Mouse (Mus musculus): ENCODE measurements around the gene Slc35d2. TPM values are rescaled to one million over a fixed set of nuclear protein-coding genes. Genes with fewer than 3 reads are reported as not detected.
A peak's percentile ranks its signal among the peaks of the same experiment; 100 is the strongest.

The Slc35d2 gene
- polyA plus RNA-seq, 1 experiment = 13.8 TPM

DNA sequence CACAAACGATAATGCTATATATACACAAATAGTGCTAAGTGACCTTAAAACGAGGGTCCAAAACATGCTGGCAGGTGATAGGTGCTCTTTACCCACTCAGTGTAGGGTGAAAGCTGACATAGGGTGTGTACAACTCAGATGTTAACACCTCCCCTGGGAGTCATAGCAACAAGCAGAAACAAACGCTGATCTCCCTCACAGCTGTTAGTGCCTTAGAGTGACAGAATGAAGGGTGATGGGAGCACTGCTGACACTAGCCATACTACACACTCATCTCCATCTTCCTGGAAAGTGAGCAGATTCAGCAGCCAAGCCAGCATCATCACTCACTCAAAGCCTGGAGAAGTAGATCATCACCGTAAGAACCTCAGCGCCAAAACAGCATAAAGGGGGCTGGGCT, 21.0 kb upstream of the Slc35d2 start:
- Histone ChIP-seq H3K4me3 (ENCODE audit: insufficient read depth, low read depth, low read length) (no peak overlapping the region), H3K27me3 (replicated peaks; ENCODE audit: control insufficient read depth, insufficient read depth, low read length) (no peaks in the 10 kb centered on the region), H3K27ac (ENCODE audit: insufficient read depth, low read depth, low read length) (no peak overlapping the region), H3K36me3 (ENCODE audit: control insufficient read depth, insufficient read depth, low read length) (no peaks in the 10 kb centered on the region), H3K4me1 (ENCODE audit: control insufficient read depth, insufficient read depth, low read length) (peaks cover 3% of the 10 kb centered on the region; the same call in 1 of the 2 replicates)
- no peak for DNase-seq
- 52% methylated on average over 5 of the region's 5 CpGs for WGBS
- TF ChIP-seq POLR2A (IDR thresholded peaks at IDR 0.05; ENCODE audit: low read depth, low read length) (no peak), CTCF (conservative IDR thresholded peaks at IDR 0.05; ENCODE audit: insufficient read depth, insufficient read length, low read depth, low read length) (no peak)

DNA sequence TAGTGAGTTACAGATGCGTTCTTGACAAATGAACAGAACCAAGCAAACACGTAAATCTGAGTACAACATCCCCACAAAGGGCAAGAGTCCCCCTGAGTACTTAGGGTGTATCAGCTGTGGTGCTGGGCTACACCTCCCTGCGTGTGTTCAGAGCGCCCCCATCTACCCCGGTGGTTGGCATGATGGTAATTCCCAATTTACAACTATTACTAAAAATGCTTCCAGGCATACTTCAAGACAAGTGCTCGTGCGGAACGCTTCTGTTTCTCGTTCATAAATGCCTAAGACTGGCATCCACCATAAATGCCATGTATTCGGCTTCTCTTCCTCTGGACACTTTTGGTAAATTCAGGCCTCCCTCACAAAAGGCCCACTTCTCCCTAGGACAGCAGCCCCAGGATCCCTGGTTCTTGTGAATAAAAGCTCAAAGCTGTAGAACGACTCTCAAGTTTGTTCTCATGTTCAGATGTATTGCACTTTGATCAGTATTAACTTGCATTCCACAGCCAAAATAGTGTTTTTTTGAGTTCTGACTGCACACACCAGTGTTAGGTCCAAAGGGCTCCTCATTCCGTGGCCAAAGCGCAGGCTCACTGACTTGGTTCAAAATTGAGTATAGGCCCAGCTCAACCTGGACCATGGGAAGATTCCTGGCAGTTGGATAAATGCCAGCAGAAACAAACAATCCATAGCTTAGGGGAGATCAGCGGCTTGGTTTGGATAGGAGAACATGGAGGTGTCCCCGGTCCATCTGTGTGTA, 628 bp upstream of the Slc35d2 start:
- TF ChIP-seq CTCF (conservative IDR thresholded peaks at IDR 0.05; ENCODE audit: insufficient read depth, insufficient read length, low read depth, low read length) (peak; percentile 35; the same call in 1 of the 2 replicates), POLR2A (IDR thresholded peaks at IDR 0.05; ENCODE audit: low read depth, low read length) (no peak)

DNA sequence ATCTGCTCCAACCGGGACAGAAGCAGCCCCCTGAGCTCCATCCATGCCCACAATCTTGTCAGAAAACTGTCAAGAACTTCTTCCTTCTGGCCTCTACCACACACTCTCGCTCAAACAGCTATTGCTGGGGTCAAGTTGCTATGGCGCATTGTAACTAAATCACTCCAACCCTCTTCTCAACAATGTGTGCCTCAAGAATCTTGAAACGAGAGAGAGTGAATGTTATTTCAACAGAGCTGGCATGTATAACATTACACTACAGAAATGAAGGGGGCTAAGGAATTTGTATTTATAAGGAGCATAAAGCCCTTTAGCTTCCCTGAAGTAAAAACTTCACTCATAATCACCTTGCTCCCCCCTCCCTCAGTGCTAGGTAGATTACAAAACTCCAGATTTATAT, 2.9 kb downstream of the Slc35d2 start:
- 77% methylated on average over 4 of the region's 4 CpGs for WGBS
- DNase-seq = no peak
- no peak for TF ChIP-seq POLR2A (IDR thresholded peaks at IDR 0.05; ENCODE audit: low read depth, low read length)
- TF ChIP-seq CTCF (conservative IDR thresholded peaks at IDR 0.05; ENCODE audit: insufficient read depth, insufficient read length, low read depth, low read length) = no peak

More for the DNA sequence above, 628 bp upstream of the Slc35d2 start:
- DNase-seq = peak; percentile 92
- H3K4me1 ChIP-seq (ENCODE audit: control insufficient read depth, insufficient read depth, low read length) = peaks cover 5% of the 10 kb centered on the region; the same call in 1 of the 2 replicates
- H3K27ac ChIP-seq (ENCODE audit: insufficient read depth, low read depth, low read length) = peak overlapping the region; percentile 88
- whole genome bisulfite sequencing = 18% methylated on average over 15 of the region's 15 CpGs
- no peaks in the 10 kb centered on the region; the same call in 1 of the 2 replicates for H3K36me3 ChIP-seq (ENCODE audit: control insufficient read depth, insufficient read depth, low read length)
- H3K4me3 ChIP-seq (ENCODE audit: insufficient read depth, low read depth, low read length) = peak overlapping the region; percentile 66
- H3K27me3 ChIP-seq (replicated peaks; ENCODE audit: control insufficient read depth, insufficient read depth, low read length) = no peaks in the 10 kb centered on the region

DNA sequence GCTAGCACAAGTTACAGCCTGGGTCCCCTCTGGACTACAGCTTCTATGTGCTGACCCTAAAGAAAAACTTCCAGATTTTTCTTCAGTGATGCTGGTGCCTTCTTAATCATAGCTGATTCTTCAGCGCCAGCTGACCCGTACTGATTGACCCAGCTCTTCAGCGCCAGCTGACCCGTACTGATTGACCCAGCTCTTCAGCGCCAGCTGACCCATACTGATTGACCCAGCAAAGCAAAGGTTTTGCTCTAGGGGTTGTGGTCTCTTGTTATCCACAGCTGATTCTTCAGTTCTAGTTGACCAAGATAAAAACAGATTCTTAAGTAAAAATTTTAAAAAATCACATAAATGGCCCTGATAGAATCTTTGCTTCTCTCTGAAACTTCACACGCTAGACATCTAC, 4.3 kb downstream of the Slc35d2 start:
- H3K27me3 ChIP-seq (replicated peaks; ENCODE audit: control insufficient read depth, insufficient read depth, low read length) = no peaks in the 10 kb centered on the region
- no peaks in the 10 kb centered on the region; the same call in 1 of the 2 replicates for H3K36me3 ChIP-seq (ENCODE audit: control insufficient read depth, insufficient read depth, low read length)
- TF ChIP-seq POLR2A (IDR thresholded peaks at IDR 0.05; ENCODE audit: low read depth, low read length) (no peak), CTCF (conservative IDR thresholded peaks at IDR 0.05; ENCODE audit: insufficient read depth, insufficient read length, low read depth, low read length) (no peak)
- DNase-seq = peak; percentile 52
- 64% methylated on average over 6 of the region's 6 CpGs for WGBS
- no peak overlapping the region for H3K4me3 ChIP-seq (ENCODE audit: insufficient read depth, low read depth, low read length)
- H3K4me1 ChIP-seq (ENCODE audit: control insufficient read depth, insufficient read depth, low read length) = peaks cover 3% of the 10 kb centered on the region; the same call in 1 of the 2 replicates
- no peak overlapping the region for H3K27ac ChIP-seq (ENCODE audit: insufficient read depth, low read depth, low read length)

More for the DNA sequence above, 2.9 kb downstream of the Slc35d2 start:
- H3K4me1 ChIP-seq (ENCODE audit: control insufficient read depth, insufficient read depth, low read length) = peaks cover 8% of the 10 kb centered on the region; the same call in 1 of the 2 replicates
- no peak overlapping the region for H3K4me3 ChIP-seq (ENCODE audit: insufficient read depth, low read depth, low read length)
- no peak overlapping the region for H3K27ac ChIP-seq (ENCODE audit: insufficient read depth, low read depth, low read length)
- no peaks in the 10 kb centered on the region for H3K36me3 ChIP-seq (ENCODE audit: control insufficient read depth, insufficient read depth, low read length)
- H3K27me3 ChIP-seq (replicated peaks; ENCODE audit: control insufficient read depth, insufficient read depth, low read length) = no peaks in the 10 kb centered on the region

DNA sequence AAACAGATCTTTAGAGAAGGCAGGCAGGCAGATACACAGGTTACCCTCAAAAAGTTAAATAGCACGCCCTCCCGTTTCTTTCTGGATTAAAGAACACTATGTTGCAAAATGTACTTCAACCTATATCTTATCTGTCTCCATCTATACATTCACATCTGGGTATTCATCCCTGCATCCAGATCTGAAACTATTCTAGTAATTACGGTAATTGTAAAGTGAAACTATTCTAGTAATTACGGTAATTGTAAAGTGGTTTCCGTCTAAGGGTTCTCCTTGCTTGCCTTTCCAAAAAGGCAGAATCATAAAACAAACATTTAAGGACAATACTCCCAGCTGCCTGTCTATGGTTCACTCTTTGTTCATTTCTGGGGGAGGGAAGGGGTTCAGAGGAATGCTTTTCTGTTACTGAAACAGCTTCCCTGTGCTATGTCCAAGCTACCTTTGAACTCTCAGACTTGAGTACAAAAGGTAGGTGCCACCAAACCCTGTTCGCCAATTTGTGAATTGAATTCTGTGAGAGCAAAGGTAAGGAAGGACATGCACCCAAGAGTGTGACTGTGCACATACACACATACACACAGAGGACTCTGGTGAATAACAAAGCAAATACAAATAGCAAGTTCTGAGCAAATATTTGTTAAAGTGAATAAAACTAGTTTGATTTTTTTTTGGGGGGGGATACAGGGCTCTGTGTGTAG, 5.5 kb downstream of the Slc35d2 start:
- H3K4me3 ChIP-seq (ENCODE audit: insufficient read depth, low read depth, low read length) = no peak overlapping the region
- H3K27ac ChIP-seq (ENCODE audit: insufficient read depth, low read depth, low read length) = no peak overlapping the region; the same call in 1 of the 2 replicates
- no peak for TF ChIP-seq CTCF (conservative IDR thresholded peaks at IDR 0.05; ENCODE audit: insufficient read depth, insufficient read length, low read depth, low read length)
- no peak for TF ChIP-seq POLR2A (IDR thresholded peaks at IDR 0.05; ENCODE audit: low read depth, low read length)
- H3K36me3 ChIP-seq (ENCODE audit: control insufficient read depth, insufficient read depth, low read length) = no peaks in the 10 kb centered on the region; the same call in 1 of the 2 replicates
- DNase-seq = peak; percentile 83
- H3K27me3 ChIP-seq (replicated peaks; ENCODE audit: control insufficient read depth, insufficient read depth, low read length) = no peaks in the 10 kb centered on the region
- H3K4me1 ChIP-seq (ENCODE audit: control insufficient read depth, insufficient read depth, low read length) = peaks cover 3% of the 10 kb centered on the region; the same call in 1 of the 2 replicates
- 55% methylated on average over 6 of the region's 6 CpGs for WGBS

DNA sequence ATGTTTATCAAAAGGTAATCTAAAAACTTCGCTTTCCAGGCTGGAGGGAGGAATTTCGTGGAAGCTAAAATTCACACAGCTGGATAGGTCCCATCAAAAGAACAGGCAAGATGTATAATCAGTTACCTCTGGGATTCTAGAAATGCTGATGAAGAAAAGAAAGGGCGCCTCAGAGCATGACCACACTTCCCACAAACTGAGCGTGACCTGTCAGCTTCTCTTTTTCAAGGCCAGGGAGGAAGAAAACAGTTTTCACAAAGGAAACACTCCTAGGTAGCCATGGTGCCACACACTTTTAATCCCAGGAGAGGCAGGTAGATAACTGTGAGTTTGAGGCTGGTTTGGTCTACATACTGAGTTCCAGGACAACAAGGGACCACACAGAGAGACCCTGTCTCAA, 8.4 kb downstream of the Slc35d2 start:
- H3K27me3 ChIP-seq (replicated peaks; ENCODE audit: control insufficient read depth, insufficient read depth, low read length) = no peaks in the 10 kb centered on the region
- DNase-seq = no peak
- WGBS = 83% methylated on average over 4 of the region's 4 CpGs
- no peaks in the 10 kb centered on the region; the same call in 1 of the 2 replicates for H3K36me3 ChIP-seq (ENCODE audit: control insufficient read depth, insufficient read depth, low read length)
- H3K27ac ChIP-seq (ENCODE audit: insufficient read depth, low read depth, low read length) = no peak overlapping the region
- H3K4me3 ChIP-seq (ENCODE audit: insufficient read depth, low read depth, low read length) = no peak overlapping the region
- no peak for TF ChIP-seq CTCF (conservative IDR thresholded peaks at IDR 0.05; ENCODE audit: insufficient read depth, insufficient read length, low read depth, low read length)
- no peak for TF ChIP-seq POLR2A (IDR thresholded peaks at IDR 0.05; ENCODE audit: low read depth, low read length)
- H3K4me1 ChIP-seq (ENCODE audit: control insufficient read depth, insufficient read depth, low read length) = peaks cover 3% of the 10 kb centered on the region; the same call in 1 of the 2 replicates

DNA sequence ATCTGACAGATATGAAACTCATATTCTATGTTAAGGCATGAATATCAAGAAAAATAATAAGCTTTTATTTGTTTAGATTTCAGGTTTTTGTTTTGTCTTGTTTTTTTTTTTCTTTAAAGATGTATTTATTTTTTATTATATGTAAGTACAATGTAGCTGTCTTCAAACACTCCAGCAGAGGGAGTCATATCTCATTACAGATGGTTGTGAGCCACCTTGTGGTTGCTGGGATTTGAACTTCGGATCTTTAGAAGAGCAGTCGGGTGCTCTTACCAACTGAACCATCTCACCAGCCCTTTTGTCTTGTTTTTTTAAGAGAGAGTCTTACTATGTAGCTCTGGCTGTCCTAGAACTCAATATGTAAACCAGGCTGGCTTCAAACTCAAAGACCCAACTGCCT, 11.7 kb downstream of the Slc35d2 start:
- peak; percentile 46 for DNase-seq
- WGBS = 46% methylated on average over 2 of the region's 2 CpGs
- H3K27ac ChIP-seq (ENCODE audit: insufficient read depth, low read depth, low read length) = no peak overlapping the region
- H3K4me3 ChIP-seq (ENCODE audit: insufficient read depth, low read depth, low read length) = no peak overlapping the region
- no peaks in the 10 kb centered on the region for H3K4me1 ChIP-seq (ENCODE audit: control insufficient read depth, insufficient read depth, low read length)
- H3K36me3 ChIP-seq (ENCODE audit: control insufficient read depth, insufficient read depth, low read length) = no peaks in the 10 kb centered on the region; the same call in 1 of the 2 replicates
- no peaks in the 10 kb centered on the region for H3K27me3 ChIP-seq (replicated peaks; ENCODE audit: control insufficient read depth, insufficient read depth, low read length)
- TF ChIP-seq POLR2A (IDR thresholded peaks at IDR 0.05; ENCODE audit: low read depth, low read length) (no peak), CTCF (conservative IDR thresholded peaks at IDR 0.05; ENCODE audit: insufficient read depth, insufficient read length, low read depth, low read length) (0 out of 2 replicates have a peak, but pooled peaks have one; percentile 14)

Measured in kidney, adult 2 months (tissue).